Mouse (Mus musculus) thymus, adult 2 months (tissue): ENCODE measurements around the gene Cant1.

Source experiments
- CTCF ChIP-seq: fragments of 200-500 bp; IDR thresholded peaks from 2 replicates; pipeline ENCODE4 v1.5.1; 2012; ENCODE audit warnings: mild to moderate bottlenecking, control low read depth, low read length, moderate library complexity, borderline replicate concordance; ENCODE audit not compliant: control insufficient read depth, poor library complexity, insufficient read depth; ENCODE audit errors: extremely low read depth
- POLR2A ChIP-seq: fragments of 200-500 bp; IDR thresholded peaks from 2 replicates; pipeline ENCODE4 v1.6.1; 2012; ENCODE audit warnings: mild to moderate bottlenecking, low read length, control low read depth, moderate library complexity; ENCODE audit not compliant: control insufficient read depth, poor library complexity, insufficient read depth; ENCODE audit errors: extremely low read depth

- no peak for TF ChIP-seq CTCF
- no peak for TF ChIP-seq POLR2A
These were observed 13.6 kb downstream of the Cant1 start for GRCm38 (mm10) chr11:118405311-118405710.
